Comparison of ENCODE assay signal across 16 mouse cellular contexts in genomic region chr6:84017392-84017791, GRCm38 (mm10). TPM values are rescaled to one million over a fixed set of nuclear protein-coding genes. Genes with fewer than 3 reads are reported as not detected.
A peak's percentile ranks its signal among the peaks of the same experiment; 100 is the strongest.
DNase-seq lines count a peak whose midpoint lies in the region; ATAC-seq and TF ChIP-seq lines count a peak whose summit lies in the region.
"Had no signal": no experiment of that assay in that cellular context is flagged by ENCODE, and none has a peak within 500 bp of the region (broad histone marks: within the 10 kb centered on the region; RNA-seq: fewer than 3 reads in every experiment).

No protein-coding gene starts in this region.

- 27% methylated on average over 3 of the region's 3 CpGs for WGBS in liver, embryonic 14.5 days (ENCODE audit: insufficient replicate concordance)
- 25% methylated on average over 3 of the region's 3 CpGs for WGBS in liver, embryonic 12.5 days (ENCODE audit: insufficient replicate concordance)

- no peak overlapping the region for H3K4me2 ChIP-seq in liver, embryonic 14.5 days (ENCODE audit: low read depth)
- H3K4me2 ChIP-seq in liver, embryonic 12.5 days = no peak overlapping the region
- H3K4me2 ChIP-seq in myocyte (ENCODE audit: low read depth) = no peak overlapping the region
- H3K4me2 ChIP-seq: forebrain, embryonic 15.5 days had no signal

- H3K27ac ChIP-seq in liver, embryonic 14.5 days = no peak overlapping the region
- no peak overlapping the region for H3K27ac ChIP-seq in liver, embryonic 12.5 days
- H3K27ac ChIP-seq: forebrain, embryonic 15.5 days; hindbrain, postnatal 0 days; left cerebral cortex, adult 2 months had no signal

- peak; percentile 39 for DNase-seq in embryo, embryonic 10 days (ENCODE audit: low spot score)
- no peak for DNase-seq in embryo, embryonic 11 days
- no peak for DNase-seq in liver, embryonic 14.5 days (ENCODE audit: low read depth in 3 of 3, low spot score in 3 of 3)
- DNase-seq in ES-CJ7 (ENCODE audit: low read depth, low spot score) = peak; percentile 62
- no peak for DNase-seq in right cerebral cortex, adult 2 months (ENCODE audit: low spot score in 2 of 2)
- no peak for DNase-seq in thymus, postnatal 10 days (ENCODE audit: low spot score in 2 of 2)
- DNase-seq: cerebellum, adult 11-12 months; heart, postnatal 14 days; lung, adult 2 months; right cerebral cortex, adult 18-20 months had no signal

- ATAC-seq in liver, embryonic 14.5 days (ENCODE audit: insufficient read depth) = no peak
- no peak for ATAC-seq in liver, embryonic 12.5 days
- ATAC-seq: forebrain, embryonic 15.5 days; hindbrain, postnatal 0 days had no signal

- TF ChIP-seq CTCF in liver, embryonic 14.5 days (IDR thresholded peaks at IDR 0.05; ENCODE audit: low read depth) = peak; percentile 19; the same call in 1 of the 2 replicates

- H3K36me3 ChIP-seq in liver, embryonic 14.5 days (replicated peaks; ENCODE audit: control insufficient read depth, insufficient read depth, low read depth) = no peaks in the 10 kb centered on the region
- H3K36me3 ChIP-seq in liver, embryonic 12.5 days = no peaks in the 10 kb centered on the region
- no peaks in the 10 kb centered on the region for H3K36me3 ChIP-seq in myocyte (ENCODE audit: control insufficient read depth, insufficient read depth)
- H3K36me3 ChIP-seq: forebrain, embryonic 15.5 days had no signal

- H3K4me3 ChIP-seq in liver, embryonic 14.5 days (ENCODE audit: insufficient read depth in 1 of 2, low read depth in 2 of 2, low read length in 2 of 2) = no peak overlapping the region
- H3K4me3 ChIP-seq in liver, embryonic 12.5 days = no peak overlapping the region
- H3K4me3 ChIP-seq in myocyte = no peak overlapping the region
- H3K4me3 ChIP-seq: forebrain, embryonic 15.5 days; left cerebral cortex, adult 2 months; megakaryocyte, embryonic 14.5 days had no signal

- no peak for TF ChIP-seq POLR2A in myocyte (IDR thresholded peaks at IDR 0.05; ENCODE audit: insufficient read length, low read depth)

- no peaks in the 10 kb centered on the region for H3K4me1 ChIP-seq in liver, embryonic 14.5 days (replicated peaks; ENCODE audit: control insufficient read depth in 2 of 2, insufficient read depth in 2 of 2, low read length in 1 of 2)
- H3K4me1 ChIP-seq in liver, embryonic 12.5 days = no peaks in the 10 kb centered on the region

- H3K9ac ChIP-seq in liver, embryonic 14.5 days (replicated peaks) = no peak overlapping the region
- H3K9ac ChIP-seq in liver, embryonic 12.5 days = no peak overlapping the region
- H3K9ac ChIP-seq: forebrain, embryonic 15.5 days had no signal

- H3K79me2 ChIP-seq in myocyte (ENCODE audit: control insufficient read depth, insufficient read depth) = no peaks in the 10 kb centered on the region

- no peak for TF ChIP-seq EP300 in liver, embryonic 14.5 days (IDR thresholded peaks at IDR 0.05; ENCODE audit: low read depth)

- no peaks in the 10 kb centered on the region for H3K9me3 ChIP-seq in liver, embryonic 14.5 days (ENCODE audit: control insufficient read depth, low read length)
- no peaks in the 10 kb centered on the region for H3K9me3 ChIP-seq in liver, embryonic 12.5 days (replicated peaks)
- H3K9me3 ChIP-seq: forebrain, embryonic 15.5 days; megakaryocyte, embryonic 14.5 days had no signal

- H3ac ChIP-seq in myocyte (ENCODE audit: control insufficient read depth, insufficient read length) = no peak overlapping the region

- H3K27me3 ChIP-seq in liver, embryonic 14.5 days (ENCODE audit: control insufficient read depth, insufficient read depth, low read length) = peaks cover 13% of the 10 kb centered on the region
- peaks cover 39% of the 10 kb centered on the region for H3K27me3 ChIP-seq in liver, embryonic 12.5 days (replicated peaks)
- no peaks in the 10 kb centered on the region for H3K27me3 ChIP-seq in myocyte (ENCODE audit: control insufficient read depth, insufficient read depth, insufficient read length)

TF ChIP-seq in myocyte, 11 proteins besides CTCF, POLR2A, EP300 and RAD21:
- peak in 1 of 3 experiments; percentile 62 for TF ChIP-seq MYOD1 (IDR thresholded peaks at IDR 0.05; ENCODE audit: control insufficient read depth in 1 of 3, insufficient read length in 2 of 3, low read depth in 2 of 3)
- no peak for TF ChIP-seq POLR2AphosphoS2 (IDR thresholded peaks at IDR 0.05; ENCODE audit: insufficient read length, low read depth)
- peak in 2 of 3 experiments; percentile 12 to 51 for TF ChIP-seq MYOG (IDR thresholded peaks at IDR 0.05; ENCODE audit: control insufficient read depth in 1 of 3, insufficient read depth in 1 of 3, insufficient read length in 2 of 3, low read depth in 2 of 3)

RNA-seq across cellular contexts. Expression of gene Dysf, which starts 9.0 kb away (rescaled TPM):
- 1.5 and 1.9 TPM in 2 replicates for polyA plus RNA-seq in liver, embryonic 14.5 days (2012; rRNA removed)
- polyA plus RNA-seq in liver, embryonic 14.5 days (2014; fragmentation: Nextera tagmentation; extraction: Ambion mirVana) = 1.2 and 1.6 TPM in 2 replicates
- polyA plus RNA-seq in liver, embryonic 12.5 days (2016; fragmentation: Nextera tagmentation; extraction: Ambion mirVana) = 2.8 and 3.4 TPM in 2 replicates
- polyA plus RNA-seq in myocyte (2012; fragmentation: generic; extraction: Trizol) = 35.5 TPM

Comparison
In these comparisons a context has a peak if more than half of its experiments do, and no peak if none do; other contexts are left out.
1. DNase-seq: peak in embryo, embryonic 10 days (single experiment) and ES-CJ7 (single experiment); none in embryo, embryonic 11 days (single experiment), liver, embryonic 14.5 days (0 of 3), right cerebral cortex, adult 2 months (0 of 2) and thymus, postnatal 10 days (0 of 2).